Mouse (Mus musculus) cerebellum, adult 11 months (tissue): ENCODE results near the gene Lrcol1.
A peak's percentile ranks its signal among the peaks of the same experiment; 100 is the strongest.

ENCODE experiments used
- DNase-seq: peaks from one replicate; pipeline ENCODE4 v3.0.0; 2022

Lrcol1 gene

GRCm38 (mm10) chr5:110386371-110387330 is 42.1 kb downstream of the Lrcol1 start:
- peak; percentile 64 for DNase-seq

DNA sequence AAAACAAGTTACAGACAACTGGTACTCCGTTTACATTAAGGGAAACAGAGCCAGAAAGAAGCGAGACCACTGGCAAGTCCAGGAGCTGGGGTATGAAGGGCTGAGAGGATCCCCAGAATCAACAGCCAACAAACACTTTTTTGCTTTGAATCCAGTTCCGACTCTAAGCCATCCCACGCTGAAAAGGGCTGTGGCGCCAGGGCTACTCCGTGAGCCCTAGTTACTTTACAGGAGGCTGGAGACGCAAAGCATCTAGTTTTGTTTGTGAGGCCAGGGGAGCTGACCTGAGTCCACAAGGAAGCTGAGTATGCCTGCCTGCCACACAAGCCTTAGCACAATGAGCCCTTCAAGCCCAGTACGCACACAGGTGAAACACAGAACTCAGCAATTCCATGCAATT is 42.8 kb downstream of the Lrcol1 start:
- no peak for DNase-seq

DNA sequence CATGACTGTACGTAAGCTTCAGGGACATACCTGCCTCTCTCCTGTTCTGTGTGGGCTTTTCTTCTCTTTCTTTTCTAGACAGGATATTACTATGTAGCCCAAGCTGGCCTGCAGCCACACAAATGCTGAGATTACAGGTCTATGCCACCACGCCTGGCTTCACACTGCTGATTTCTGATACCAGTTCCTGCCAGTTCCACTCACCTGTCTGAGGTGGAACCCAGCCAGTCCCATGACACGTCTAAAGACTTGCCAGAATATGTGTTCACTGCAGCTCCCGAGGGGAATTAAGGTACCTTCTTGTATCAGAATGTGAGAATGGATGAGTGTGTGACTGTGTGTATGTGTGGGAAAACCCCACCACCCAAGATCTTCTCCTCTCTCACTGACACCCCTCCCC is 46.1 kb downstream of the Lrcol1 start:
- DNase-seq = peak; percentile 58

- peak; percentile 81 for DNase-seq
These were observed 48.2 kb downstream of the Lrcol1 start for GRCm38 (mm10) chr5:110392727-110393126.

- peak; percentile 80 for DNase-seq
These were observed 50.6 kb downstream of the Lrcol1 start for GRCm38 (mm10) chr5:110395006-110395661.

GRCm38 (mm10) chr5:110401101-110401500 is 56.6 kb downstream of the Lrcol1 start:
- DNase-seq = no peak

DNA sequence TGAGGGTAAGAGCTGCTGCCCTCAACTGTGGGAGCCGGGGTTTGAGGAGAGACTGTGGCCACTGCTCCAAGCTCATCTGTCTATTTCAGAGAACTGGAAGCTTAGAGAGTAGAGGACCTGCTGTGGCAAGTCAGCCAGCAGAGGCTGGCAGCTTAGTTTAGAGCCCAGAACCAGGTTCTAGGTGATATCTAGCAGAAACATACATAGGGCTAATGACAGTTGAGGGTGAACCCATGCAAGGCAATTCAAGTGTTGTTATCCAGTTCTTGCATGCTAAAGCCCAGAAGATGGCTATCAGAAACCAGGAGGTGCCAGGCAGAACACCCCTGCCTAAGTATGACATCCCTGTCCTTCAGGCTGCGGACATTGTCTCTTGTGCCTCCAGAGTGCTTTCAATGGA is 58.0 kb downstream of the Lrcol1 start:
- DNase-seq = no peak

DNA sequence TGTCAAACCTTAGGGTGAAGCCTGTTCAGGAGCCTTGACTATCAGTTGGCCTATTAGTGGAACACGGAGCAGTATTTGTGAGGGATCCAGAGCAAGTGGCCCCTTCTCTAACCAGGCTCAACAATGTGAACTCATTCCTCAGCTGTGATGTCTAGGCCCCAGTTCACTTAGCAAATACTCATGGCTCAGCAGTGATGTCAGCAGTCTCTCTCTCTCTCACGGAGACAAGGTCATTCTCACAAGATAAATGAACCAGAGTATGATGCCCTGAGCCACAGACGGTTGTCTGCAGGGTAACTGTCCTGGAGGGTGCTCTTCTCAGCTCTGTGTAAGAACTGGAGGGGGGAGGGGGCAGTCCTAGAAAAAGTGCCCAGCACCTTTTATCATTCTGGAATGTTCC is 59.4 kb downstream of the Lrcol1 start:
- DNase-seq = no peak
